Mouse (Mus musculus) stomach, embryonic 16.5 days (tissue): ENCODE data around the gene Gm11937. TPM values are rescaled to one million over a fixed set of nuclear protein-coding genes. Genes with fewer than 3 reads are reported as not detected.
"Not testable (repeated sequence)": the region's sequence is repeated elsewhere in the genome, so short reads cannot be mapped to it uniquely, and the experiment has no call there.

ENCODE experiments used
- ATAC-seq: fragments of 200-750 bp; cut with Nextera tagmentation; 2 replicates; pipeline ENCODE4 v1.8.0; 2017; ENCODE audit warnings: moderate number of reproducible peaks, moderate TSS enrichment; ENCODE audit not compliant: insufficient read depth, low FRiP score
- H3K27ac ChIP-seq: fragments of 300-500 bp; sonication (generic); 2 replicates; pipeline ENCODE4 v1.5.1; 2014; ENCODE audit warnings: low read length
- H3K27me3 ChIP-seq: fragments of 300-500 bp; sonication (generic); 2 replicates; pipeline ENCODE4 v1.6.1; 2014; ENCODE audit warnings: low read length, control low read depth, mixed read lengths; ENCODE audit not compliant: control insufficient read depth, insufficient read depth
- H3K36me3 ChIP-seq: fragments of 300-500 bp; sonication (generic); 2 replicates; pipeline ENCODE4 v1.6.1; 2014; ENCODE audit warnings: low read length; ENCODE audit not compliant: control insufficient read depth, insufficient read depth
- H3K4me1 ChIP-seq: fragments of 300-500 bp; sonication (generic); 2 replicates; pipeline ENCODE4 v1.6.1; 2014; ENCODE audit warnings: low read length, control low read depth, mixed read lengths; ENCODE audit not compliant: control insufficient read depth, insufficient read depth
- H3K4me2 ChIP-seq: fragments of 300-500 bp; sonication (generic); 2 replicates; pipeline ENCODE4 v1.6.1; 2014; ENCODE audit warnings: low read depth, low read length, mixed read lengths
- H3K4me3 ChIP-seq: fragments of 300-500 bp; sonication (generic); replicated peaks from 2 replicates; pipeline ENCODE4 v1.5.1; 2014; ENCODE audit warnings: mild to moderate bottlenecking, low read length
- H3K9ac ChIP-seq: fragments of 300-500 bp; sonication (generic); 2 replicates; pipeline ENCODE4 v1.6.1; 2014; ENCODE audit warnings: low read length
- H3K9me3 ChIP-seq: fragments of 300-500 bp; sonication (generic); replicated peaks from 2 replicates; pipeline ENCODE4 v1.6.1; 2016; ENCODE audit warnings: low read length, control low read depth; ENCODE audit not compliant: control insufficient read depth
- WGBS: fragments of 180-500 bp; shearing (Covaris S2); extraction: QIAGEN DNeasy Blood & Tissue Kit; methylation state at CpG from one replicate; pipeline ENCODE4 v1.1.7; 2014; 5-methylcytosine and 5-hydroxymethylcytosine counted together
- polyA plus RNA-seq: library from polyadenylated mRNA; unstranded; fragments of >200 nt; fragmentation: Nextera tagmentation; extraction: Ambion mirVana; gene quantifications from 2 replicates; pipeline ENCODE4 v1.2.1, GENCODE M21; 2015

The Gm11937 gene
- polyA plus RNA-seq, result not detected in 2 replicates

- H3K4me3 ChIP-seq, ATAC-seq, H3K36me3 ChIP-seq, H3K27me3 ChIP-seq, H3K4me2 ChIP-seq, H3K9ac ChIP-seq, H3K9me3 ChIP-seq, H3K4me1 ChIP-seq, H3K27ac ChIP-seq: not testable (repeated sequence)
- WGBS, result 36% methylated on average over 1 of the region's 2 CpGs
These were observed at the start of gene Gm11937 for GRCm38 (mm10) chr11:99610089-99610488. Gene Gm11937 (minus strand): TSS chr11:99610189.

- ATAC-seq, result no peak
- Histone ChIP-seq H3K9me3 (no peaks in the 10 kb centered on the region), H3K4me2 (no peak overlapping the region), H3K9ac (no peak overlapping the region), H3K4me3 (no peak overlapping the region), H3K4me1 (no peaks in the 10 kb centered on the region), H3K27ac (no peak overlapping the region), H3K36me3 (no peaks in the 10 kb centered on the region), H3K27me3 (no peaks in the 10 kb centered on the region)
- 79% methylated on average over 4 of the region's 4 CpGs for WGBS
These were observed 49.3 kb upstream of the Gm11937 start for GRCm38 (mm10) chr11:99659256-99659655.

GRCm38 (mm10) chr11:99658467-99659010, 48.5 kb upstream of the Gm11937 start, which contains the start of gene Gm11563:
Gene Gm11563 (minus strand): TSS chr11:99658960.
- 65% methylated on average over 10 of the region's 10 CpGs for WGBS
- not testable (repeated sequence) for H3K9me3 ChIP-seq, ATAC-seq

GRCm38 (mm10) chr11:99657051-99657450, 47.1 kb upstream of the Gm11937 start:
- no peak overlapping the region for H3K27ac ChIP-seq
- H3K9ac ChIP-seq, result no peak overlapping the region
- no peak overlapping the region for H3K4me2 ChIP-seq
- H3K36me3 ChIP-seq, result no peaks in the 10 kb centered on the region
- no peaks in the 10 kb centered on the region for H3K27me3 ChIP-seq
- no peaks in the 10 kb centered on the region for H3K4me1 ChIP-seq
- ATAC-seq, result no peak
- H3K9me3 ChIP-seq, result no peaks in the 10 kb centered on the region
- H3K4me3 ChIP-seq, result no peak overlapping the region
- 46% methylated on average over 5 of the region's 5 CpGs for WGBS

More at GRCm38 (mm10) chr11:99658467-99659010, 48.5 kb upstream of the Gm11937 start, which contains the start of gene Gm11563:
- not testable (repeated sequence) for H3K27ac ChIP-seq, H3K36me3 ChIP-seq, H3K4me2 ChIP-seq, H3K27me3 ChIP-seq, H3K4me3 ChIP-seq, H3K4me1 ChIP-seq, H3K9ac ChIP-seq

GRCm38 (mm10) chr11:99650136-99650535, 40.1 kb upstream of the Gm11937 start, which contains the start of gene Gm11555:
Gene Gm11555 (minus strand): TSS chr11:99650236.
- Histone ChIP-seq H3K36me3 (no peaks in the 10 kb centered on the region), H3K9me3 (no peaks in the 10 kb centered on the region), H3K4me3 (no peak within 1 kb of the TSS), H3K4me1 (no peaks in the 10 kb centered on the region), H3K27me3 (no peaks in the 10 kb centered on the region), H3K27ac (no peak within 1 kb of the TSS), H3K4me2 (no peak within 1 kb of the TSS), H3K9ac (no peak within 1 kb of the TSS)
- no peak for ATAC-seq
- WGBS, result 86% methylated on average over 2 of the region's 2 CpGs

- Histone ChIP-seq H3K4me3 (no peak overlapping the region), H3K9me3 (no peaks in the 10 kb centered on the region), H3K4me1 (no peaks in the 10 kb centered on the region), H3K9ac (no peak overlapping the region), H3K27ac (no peak overlapping the region), H3K27me3 (no peaks in the 10 kb centered on the region), H3K36me3 (no peaks in the 10 kb centered on the region), H3K4me2 (no peak overlapping the region)
- ATAC-seq, result no peak
- 84% methylated on average over 15 of the region's 15 CpGs for WGBS
These were observed 36.5 kb upstream of the Gm11937 start for GRCm38 (mm10) chr11:99646444-99646843.

GRCm38 (mm10) chr11:99644351-99644750, 34.4 kb upstream of the Gm11937 start:
- H3K27me3 ChIP-seq, result no peaks in the 10 kb centered on the region
- no peaks in the 10 kb centered on the region for H3K36me3 ChIP-seq
- H3K9ac ChIP-seq, result no peak overlapping the region
- H3K4me3 ChIP-seq, result no peak overlapping the region
- H3K9me3 ChIP-seq, result no peaks in the 10 kb centered on the region
- H3K4me2 ChIP-seq, result no peak overlapping the region
- 68% methylated on average over 3 of the region's 3 CpGs for WGBS
- H3K4me1 ChIP-seq, result no peaks in the 10 kb centered on the region
- H3K27ac ChIP-seq, result no peak overlapping the region
- ATAC-seq, result no peak

GRCm38 (mm10) chr11:99643635-99644139, 33.7 kb upstream of the Gm11937 start, which contains the start of gene Krtap4-7:
Gene Krtap4-7 (minus strand): TSS chr11:99644089.
- H3K27ac ChIP-seq, H3K4me3 ChIP-seq, H3K36me3 ChIP-seq, H3K9me3 ChIP-seq, H3K9ac ChIP-seq, H3K4me1 ChIP-seq, H3K4me2 ChIP-seq, H3K27me3 ChIP-seq, ATAC-seq: not testable (repeated sequence)
- WGBS, result 80% methylated on average over 9 of the region's 9 CpGs

- no peak for ATAC-seq
- Histone ChIP-seq H3K27ac (no peak overlapping the region), H3K9ac (no peak overlapping the region), H3K27me3 (no peaks in the 10 kb centered on the region), H3K4me3 (no peak overlapping the region), H3K4me1 (no peaks in the 10 kb centered on the region), H3K9me3 (no peaks in the 10 kb centered on the region), H3K4me2 (no peak overlapping the region), H3K36me3 (no peaks in the 10 kb centered on the region)
- 27% methylated on average over 1 of the region's 1 CpGs for WGBS
These were observed 30.9 kb upstream of the Gm11937 start for GRCm38 (mm10) chr11:99640926-99641325.
